Mouse (Mus musculus): ENCODE measurements around the gene Ppp1cb.

Gene Ppp1cb

GRCm38 (mm10) chr5:32445287-32445921 is 13.2 kb upstream of the Ppp1cb start:
- no peak for DNase-seq

- peak; percentile 55 for DNase-seq
These were observed 12.2 kb upstream of the Ppp1cb start for GRCm38 (mm10) chr5:32446394-32446793.

GRCm38 (mm10) chr5:32446810-32447209 is 11.8 kb upstream of the Ppp1cb start:
- DNase-seq: no peak

GRCm38 (mm10) chr5:32459251-32459881 is 723 bp downstream of the Ppp1cb start:
- no peak for DNase-seq

- DNase-seq: no peak
These were observed 1.5 kb downstream of the Ppp1cb start for GRCm38 (mm10) chr5:32459882-32460751.

GRCm38 (mm10) chr5:32460973-32461372 is 2.3 kb downstream of the Ppp1cb start:
- DNase-seq: no peak

GRCm38 (mm10) chr5:32472332-32473028 is 13.8 kb downstream of the Ppp1cb start:
- no peak for DNase-seq

GRCm38 (mm10) chr5:32473029-32473352 is 14.3 kb downstream of the Ppp1cb start:
- DNase-seq: no peak

GRCm38 (mm10) chr5:32476501-32476900 is 17.9 kb downstream of the Ppp1cb start:
- no peak for DNase-seq

- DNase-seq: no peak
These were observed 20.3 kb downstream of the Ppp1cb start for GRCm38 (mm10) chr5:32478972-32479371.

GRCm38 (mm10) chr5:32485430-32485829 is 26.8 kb downstream of the Ppp1cb start:
- DNase-seq: no peak

- no peak for DNase-seq
These were observed 29.4 kb downstream of the Ppp1cb start for GRCm38 (mm10) chr5:32488044-32488443.

- no peak for DNase-seq
These were observed 35.5 kb downstream of the Ppp1cb start for GRCm38 (mm10) chr5:32494084-32494700.

- DNase-seq: no peak
These were observed 50.1 kb downstream of the Ppp1cb start for GRCm38 (mm10) chr5:32508766-32509165.

- DNase-seq: peak; percentile 39
These were observed 61.7 kb downstream of the Ppp1cb start for GRCm38 (mm10) chr5:32520381-32520780.

- no peak for DNase-seq
These were observed 90.8 kb downstream of the Ppp1cb start for GRCm38 (mm10) chr5:32549449-32549848.

GRCm38 (mm10) chr5:32564697-32565096 is 106.1 kb downstream of the Ppp1cb start:
- DNase-seq: no peak

Measured in cerebellum, adult 11 months (tissue).